Mouse (Mus musculus) liver, adult 2 months (tissue): ENCODE measurements at regions not wholly inside any gene's neighbourhood (a gene's known extent, or its start where the extent isn't known, plus 50 kb on each side); places are given as distances from the start of the nearest gene placed in this dataset.

Source experiments
- CTCF ChIP-seq: fragments of 200-500 bp; IDR thresholded peaks from 2 replicates; pipeline ENCODE4 v1.5.1; 2011; ENCODE audit warnings: low read depth, low read length, control low read depth
- POLR2A ChIP-seq: fragments of 200-500 bp; IDR thresholded peaks from 2 replicates; pipeline ENCODE4 v1.6.1; 2011; ENCODE audit warnings: low read length, control low read depth; ENCODE audit not compliant: insufficient read depth; ENCODE audit errors: extremely low read depth

- no peak for TF ChIP-seq POLR2A
- no peak for TF ChIP-seq CTCF
Measured at GRCm38 (mm10) chr1:164543045-164543803, 85.1 kb upstream of the Atp1b1 start.
